Mouse (Mus musculus) lung, postnatal 25 days (tissue): ENCODE measurements around the gene Fam20b.

Source experiments
- DNase-seq: peaks from one replicate; pipeline ENCODE4 v3.0.0; 2022; ENCODE audit warnings: low spot score

The Fam20b gene

DNA sequence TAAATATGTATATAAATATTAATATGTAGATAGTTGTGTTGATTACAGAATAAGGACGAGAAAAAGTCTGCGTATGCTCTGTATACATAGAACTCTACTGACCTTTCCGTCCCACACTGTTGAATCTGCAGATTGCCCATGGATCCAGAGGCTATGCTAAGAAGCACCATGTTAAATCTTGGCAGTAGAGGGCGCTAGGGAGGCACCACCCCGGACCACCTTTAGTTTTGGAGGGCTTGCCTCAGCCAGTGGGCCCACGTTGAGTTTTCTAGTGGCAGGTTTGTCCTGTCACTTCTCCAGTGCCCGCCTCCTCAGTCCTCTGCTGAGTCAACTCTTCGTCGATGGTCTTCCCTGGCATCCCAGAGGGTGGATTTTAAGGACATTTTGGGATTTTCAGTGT lies 11.9 kb upstream of the Fam20b start:
- DNase-seq = no peak

DNA sequence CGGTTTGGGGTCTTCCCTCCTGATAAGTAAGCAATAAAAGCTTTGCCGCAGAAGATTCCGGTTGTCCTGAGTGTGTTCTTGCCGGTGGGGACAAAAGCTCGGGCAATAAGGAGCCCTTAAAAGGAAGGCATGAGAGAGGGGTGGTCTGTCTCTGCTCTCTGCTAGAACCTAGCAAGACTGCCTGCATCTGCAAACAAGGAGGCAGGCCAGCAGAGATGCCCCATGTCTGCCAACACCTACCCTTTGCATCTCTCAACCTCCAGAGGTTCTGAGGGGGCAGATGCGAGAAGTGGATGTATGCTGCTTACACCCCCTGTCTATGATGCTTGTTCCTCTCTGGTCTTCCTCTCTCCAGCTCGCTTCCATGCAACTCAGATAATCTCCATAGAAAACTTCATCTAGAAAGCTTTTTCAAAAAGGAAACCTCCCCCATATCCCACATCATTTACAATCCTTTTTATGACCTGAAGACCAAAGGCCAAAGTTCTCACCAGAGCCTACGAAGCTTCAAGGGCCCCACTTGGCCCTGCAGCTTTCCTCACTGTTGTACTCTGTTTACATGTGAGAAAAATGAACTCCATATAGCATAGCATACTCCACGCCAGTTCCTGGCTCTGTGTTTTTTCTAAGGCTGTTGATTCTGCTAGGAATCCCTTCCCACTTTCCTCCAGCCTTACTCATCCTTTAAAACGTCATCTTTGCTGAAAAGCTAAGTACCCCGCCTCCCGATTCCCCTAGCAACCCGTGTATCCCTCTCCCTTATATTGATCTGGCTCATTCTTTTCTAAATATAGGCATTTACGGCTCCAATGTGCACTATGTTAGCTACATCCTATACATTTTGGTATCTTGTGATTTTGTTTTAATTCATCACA lies 8.6 kb upstream of the Fam20b start:
- no peak for DNase-seq

DNA sequence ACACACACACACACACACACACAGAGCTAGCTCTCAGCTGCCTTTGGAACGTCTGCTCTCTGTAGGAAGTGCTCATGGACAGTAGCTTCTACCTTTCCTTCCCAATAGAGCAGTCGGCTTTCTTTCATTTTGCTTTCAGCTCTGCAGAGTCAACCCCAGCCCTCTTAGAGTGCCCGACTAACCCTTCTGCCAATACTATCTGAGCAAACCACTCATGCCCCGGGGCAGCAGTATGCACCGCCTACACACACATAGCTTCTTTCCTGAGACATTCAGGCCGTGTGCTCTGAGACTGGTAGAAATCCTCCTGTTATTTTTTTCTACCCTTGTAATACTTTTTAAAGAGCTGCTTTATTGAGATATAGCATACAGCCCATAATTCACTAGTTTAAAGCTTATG lies 3.2 kb upstream of the Fam20b start:
- no peak for DNase-seq

DNA sequence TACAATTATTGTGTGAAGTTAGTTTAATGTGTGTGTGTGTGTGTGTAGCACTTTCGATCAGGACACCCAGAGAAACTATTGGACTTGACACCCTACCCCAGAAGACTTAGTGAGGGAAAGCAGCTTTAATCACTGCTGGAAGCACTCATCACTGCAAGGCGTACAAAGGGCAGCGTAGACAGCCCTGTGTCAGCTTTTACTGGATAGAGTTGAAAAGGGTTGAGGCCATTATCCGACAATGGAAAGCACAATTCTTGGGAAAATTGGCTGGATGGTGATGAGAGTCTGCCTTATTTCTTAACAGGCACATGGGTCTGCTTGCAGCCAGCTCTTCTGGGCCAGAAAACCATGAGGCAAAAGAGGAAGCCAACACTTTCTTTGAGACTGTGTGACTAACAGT lies 1.2 kb upstream of the Fam20b start:
- no peak for DNase-seq

DNA sequence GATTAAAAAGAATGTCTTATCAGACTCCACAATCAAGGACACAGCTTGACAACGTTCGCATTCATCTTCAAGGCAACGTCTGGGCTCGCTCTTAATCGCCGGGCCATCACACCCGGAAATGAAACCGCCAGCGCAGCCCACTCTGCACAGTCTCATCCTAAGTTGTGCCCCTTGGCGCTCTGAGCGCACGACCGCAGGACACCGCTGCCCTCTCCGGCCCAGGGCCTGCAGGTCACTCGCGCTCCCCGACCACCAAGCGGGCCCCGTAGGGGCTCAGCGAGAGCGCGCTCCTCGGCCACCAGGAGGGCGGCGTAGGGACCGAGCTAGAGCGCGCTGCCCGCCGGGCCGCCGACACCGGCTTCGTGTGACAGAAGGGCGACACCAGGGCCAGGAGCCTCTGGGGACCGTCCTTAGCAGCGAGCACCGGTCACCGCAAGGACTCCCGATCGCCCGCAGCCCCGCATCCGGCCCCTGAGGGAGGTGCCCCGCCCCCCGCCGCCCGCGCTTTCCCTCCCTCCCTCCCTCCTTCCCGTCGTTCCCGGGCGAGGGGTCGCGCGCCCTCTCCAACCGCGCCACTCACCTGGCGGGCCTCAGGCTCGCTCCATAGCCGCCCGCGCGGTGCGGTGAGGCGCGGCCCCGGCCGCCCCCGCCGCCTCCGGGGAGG lies 468 bp downstream of the Fam20b start:
- peak; percentile 41 for DNase-seq

DNA sequence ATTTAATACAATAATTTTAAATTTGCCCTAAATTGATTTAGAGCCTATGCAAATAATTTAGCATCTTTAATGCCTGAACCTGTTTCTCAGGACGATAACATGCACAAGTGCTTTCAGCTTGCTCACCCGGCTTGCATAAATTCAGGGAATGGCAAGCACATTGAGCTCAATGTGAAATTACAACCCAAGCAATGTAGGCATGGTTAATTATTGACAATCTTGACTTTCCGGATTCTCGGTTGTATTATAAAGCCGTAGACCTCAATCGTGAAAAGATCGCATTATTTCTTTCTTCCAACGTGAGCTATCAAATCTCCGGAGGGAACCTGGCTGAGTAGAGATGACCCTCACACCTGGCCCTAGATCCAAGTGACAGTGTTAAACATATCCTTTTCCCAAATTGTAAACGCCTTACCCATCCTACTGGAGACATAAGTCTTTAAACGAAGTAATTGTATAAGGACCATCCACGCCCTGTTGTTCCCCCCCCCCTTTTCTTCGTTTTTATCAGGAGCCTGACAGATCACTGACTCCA lies 1.1 kb downstream of the Fam20b start:
- DNase-seq = peak; percentile 32

DNA sequence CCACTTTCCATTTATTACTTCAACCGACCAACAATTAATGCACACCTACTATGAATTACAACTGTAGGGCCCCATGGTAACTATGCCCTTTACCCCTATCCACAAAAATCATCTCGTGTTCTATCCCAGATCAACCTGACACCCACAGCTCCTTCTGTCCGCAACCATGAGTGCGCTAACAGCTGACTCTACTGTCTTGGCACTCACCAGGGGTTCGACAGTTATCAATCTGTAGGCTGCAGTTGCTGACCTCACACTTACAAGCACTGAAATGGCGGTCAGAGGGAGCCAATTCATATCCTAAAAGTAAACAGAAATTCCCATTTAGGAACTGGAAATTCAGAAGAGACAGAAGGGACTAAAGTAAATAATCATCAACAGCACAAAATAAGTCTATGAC lies 2.2 kb downstream of the Fam20b start:
- no peak for DNase-seq

DNA sequence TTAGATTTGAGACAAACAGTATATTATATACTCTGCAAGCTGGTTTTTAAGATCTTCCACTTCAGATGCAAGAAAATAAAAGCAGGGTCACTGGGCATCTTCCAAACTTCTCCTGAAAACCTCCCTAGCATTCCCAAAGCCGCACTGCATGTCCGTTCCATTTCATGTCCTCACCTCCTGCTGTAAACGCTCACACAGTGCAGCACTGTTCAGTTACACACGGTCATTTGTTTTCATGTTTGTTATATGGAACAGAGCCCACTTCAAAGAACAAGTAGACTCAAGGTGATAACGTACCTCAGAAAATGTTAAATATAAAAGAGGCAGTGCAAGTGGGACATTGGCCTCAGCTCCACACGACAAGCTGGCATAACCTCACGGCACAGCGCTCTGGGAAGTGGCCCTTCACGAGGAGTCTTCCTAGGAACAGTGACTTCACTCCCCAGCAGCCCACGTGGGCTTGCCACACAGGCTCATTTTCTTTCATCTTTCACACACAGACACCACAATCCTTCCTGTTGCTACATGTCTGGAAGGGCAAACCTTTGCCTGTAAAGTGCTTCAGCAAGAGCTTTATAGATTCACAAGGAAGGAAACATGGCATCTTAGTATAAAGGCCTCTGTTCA lies 8.3 kb downstream of the Fam20b start:
- no peak for DNase-seq

DNA sequence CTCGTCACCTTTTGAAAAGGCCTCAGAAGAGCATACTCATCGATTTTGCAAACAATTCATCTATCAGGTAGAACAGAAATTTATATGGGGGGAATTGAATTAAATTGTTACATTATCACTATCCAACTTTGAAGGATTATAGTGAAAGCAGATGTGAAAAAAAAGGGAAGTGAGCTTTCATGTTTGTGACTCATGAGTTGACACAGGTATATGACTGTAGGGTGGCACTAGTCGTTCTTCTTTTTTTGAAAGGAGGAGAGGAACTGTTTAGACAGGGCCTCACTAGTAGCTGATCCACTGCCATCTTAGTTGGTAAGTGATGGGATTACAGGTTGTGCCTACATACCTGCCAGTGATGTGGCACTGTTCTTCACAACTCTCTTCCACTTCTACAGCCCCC lies 10.2 kb downstream of the Fam20b start:
- DNase-seq = no peak

DNA sequence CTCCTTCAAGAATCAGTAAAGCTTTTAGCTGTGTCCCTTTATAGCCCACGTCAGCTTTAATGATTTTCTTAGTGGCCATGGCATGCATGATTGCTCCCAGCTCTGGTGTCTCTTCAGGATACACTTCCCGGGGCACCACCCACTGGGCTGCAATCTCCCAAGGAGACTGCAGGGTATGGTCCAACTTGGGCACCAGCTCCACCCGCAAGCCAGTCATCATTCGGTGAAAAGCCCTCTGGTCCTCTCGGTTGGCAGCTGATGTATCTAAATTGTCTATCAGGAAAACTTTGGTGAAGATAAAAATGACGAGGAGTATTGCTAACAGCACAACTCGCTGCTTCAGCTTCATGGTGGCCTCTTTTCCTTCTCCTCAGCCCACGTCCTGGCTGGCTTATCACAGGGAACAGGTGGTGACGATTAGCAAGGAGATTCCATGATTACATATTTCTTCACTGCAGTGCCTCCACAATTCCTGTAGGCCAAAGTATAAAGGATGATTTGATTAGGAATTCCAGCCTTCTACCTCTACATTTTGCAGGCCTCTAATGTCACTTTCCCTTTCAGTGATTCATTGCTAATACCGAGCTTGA lies 13.1 kb downstream of the Fam20b start:
- no peak for DNase-seq

DNA sequence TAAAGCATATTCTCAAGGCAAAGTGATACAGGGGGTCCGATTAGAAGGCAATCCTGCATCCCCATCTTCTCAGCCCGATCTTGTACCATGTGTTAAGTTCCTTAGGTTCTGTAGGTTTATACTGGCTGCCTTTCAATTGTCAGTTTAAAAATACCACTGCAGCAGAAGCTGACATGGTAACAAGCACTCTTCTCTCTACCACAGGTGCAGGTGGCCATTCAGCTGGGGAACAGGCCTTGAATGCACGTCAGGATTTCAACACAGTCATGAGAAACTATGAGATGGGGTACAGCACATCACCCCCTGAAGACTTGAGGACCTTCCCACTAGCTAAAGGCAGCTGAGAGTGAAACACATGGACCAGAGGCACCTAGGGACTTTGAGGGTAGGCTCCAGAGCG lies 15.4 kb downstream of the Fam20b start:
- DNase-seq = no peak

DNA sequence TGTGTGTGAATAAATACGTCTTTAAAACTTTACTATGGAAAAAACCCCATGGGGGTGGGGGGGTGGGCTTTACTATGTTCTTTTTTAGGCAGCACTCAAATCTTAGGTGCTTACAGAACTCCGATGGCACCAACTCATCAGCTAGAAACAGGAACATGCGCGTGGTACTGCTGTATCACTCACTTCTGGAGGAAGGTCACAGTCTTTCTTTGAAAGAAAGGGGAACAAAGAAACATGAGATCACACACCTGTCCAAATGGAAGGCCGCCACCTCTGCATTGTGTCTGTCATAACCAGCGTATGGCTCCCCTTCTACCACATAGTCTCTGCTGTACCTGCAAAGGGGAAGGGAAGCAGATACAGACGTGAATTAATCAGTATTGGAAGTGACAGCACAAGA lies 16.7 kb downstream of the Fam20b start:
- DNase-seq = no peak

DNA sequence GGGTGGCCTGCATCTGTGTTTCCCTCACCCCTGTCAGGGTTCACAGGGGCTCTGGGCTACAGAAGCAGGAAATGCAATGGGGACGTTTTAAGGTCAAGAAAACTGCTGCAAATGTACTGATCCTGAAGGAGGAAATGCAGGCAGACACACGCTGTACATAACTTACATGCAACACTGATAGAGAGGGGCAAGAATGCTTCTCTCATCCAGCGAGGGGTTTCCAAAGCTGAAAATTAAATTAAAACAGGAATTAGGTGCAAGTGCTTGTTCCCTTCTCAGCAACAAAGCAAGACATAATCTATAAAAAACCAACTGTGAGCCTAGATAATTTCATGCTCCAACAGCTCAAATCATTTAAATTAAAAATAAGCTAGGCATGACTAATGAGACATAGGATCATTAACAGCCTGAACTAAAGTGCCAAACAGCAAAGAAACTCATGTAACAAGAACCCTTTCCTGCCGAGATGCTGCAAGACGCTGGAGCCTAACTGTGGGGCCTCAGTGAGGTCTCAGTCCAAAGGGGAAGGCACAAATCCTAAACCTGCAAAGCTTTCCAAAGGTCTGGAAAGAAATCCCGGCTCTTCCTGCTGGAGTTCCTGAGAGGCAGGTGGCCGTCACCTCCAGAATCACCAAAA lies 32.7 kb downstream of the Fam20b start:
- no peak for DNase-seq

DNA sequence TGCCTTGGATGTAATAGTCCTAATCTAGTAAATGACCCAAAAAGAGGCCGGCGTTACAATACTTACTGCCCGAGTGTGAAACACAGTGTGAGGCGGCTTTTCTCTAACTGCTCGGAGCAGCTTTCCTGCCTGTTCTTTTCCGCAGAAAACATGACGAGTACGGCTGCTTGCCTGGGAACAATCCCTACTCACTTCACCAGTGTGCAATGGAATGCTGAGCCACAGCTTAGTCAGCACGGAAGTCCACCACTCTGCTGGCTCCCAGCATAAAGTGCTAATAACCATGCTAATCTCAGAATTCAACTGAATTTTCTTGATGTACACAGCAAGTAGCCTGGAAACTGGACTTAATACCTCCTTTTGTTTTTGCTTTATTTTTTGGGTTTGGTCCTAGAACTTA lies 39.3 kb downstream of the Fam20b start:
- no peak for DNase-seq

DNA sequence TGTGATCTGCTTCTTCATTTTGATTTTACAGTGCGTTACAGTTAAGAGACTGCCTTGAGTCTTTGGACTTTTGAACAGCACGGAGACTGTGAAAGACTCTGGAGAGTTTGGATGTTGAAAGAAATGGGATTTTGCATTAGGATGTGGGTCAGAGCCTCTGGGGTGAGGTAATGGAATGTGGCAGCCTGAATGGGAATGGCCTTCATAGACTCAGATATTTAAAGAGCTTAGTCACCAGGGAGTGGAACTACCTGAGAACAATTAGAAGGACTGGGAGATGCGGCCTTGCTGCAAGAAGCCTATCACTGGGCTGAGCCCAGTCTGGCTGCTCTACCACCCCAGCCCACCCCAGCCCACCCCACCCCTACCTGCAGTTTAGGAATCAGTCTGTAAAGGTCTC lies 41.7 kb downstream of the Fam20b start:
- no peak for DNase-seq

DNA sequence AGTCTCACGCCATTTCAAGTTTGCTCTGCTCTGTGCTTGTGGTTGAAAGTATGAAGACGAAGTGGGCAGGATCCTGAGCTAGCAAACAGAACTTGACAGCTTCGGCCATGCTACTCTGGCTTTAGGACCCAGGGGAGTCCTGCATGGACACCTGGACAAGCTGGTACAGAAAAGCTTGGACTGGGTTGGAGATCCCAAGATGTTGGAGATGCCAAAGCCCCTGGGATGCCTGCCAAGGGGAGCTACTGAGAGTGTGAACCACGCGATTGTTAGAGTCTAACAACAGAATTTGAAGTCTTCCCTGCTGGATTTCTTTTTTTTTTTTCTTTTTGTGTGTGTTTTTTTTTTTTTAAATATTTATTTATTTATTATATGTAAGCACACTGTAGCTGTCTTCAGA lies 42.3 kb downstream of the Fam20b start:
- no peak for DNase-seq

DNA sequence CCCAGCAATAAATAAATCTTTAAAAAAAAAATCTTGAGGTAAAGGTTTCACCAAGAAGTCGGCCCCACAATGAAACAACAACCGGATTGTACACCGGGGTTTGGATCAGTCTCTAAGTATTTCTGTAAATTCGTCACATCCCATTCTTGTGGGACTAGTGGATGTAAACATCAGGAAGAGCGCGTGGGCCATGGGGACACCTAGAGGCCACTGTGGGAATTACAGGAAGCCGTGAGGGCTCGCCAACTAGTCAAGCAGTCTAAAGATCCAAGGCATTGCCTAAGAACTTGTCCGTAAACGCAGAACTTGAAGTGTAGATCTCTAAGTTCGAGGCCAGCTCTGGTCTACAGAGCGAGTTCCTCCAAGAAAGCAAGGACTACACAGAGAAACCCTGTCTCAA lies 42.7 kb downstream of the Fam20b start:
- peak; percentile 63 for DNase-seq

DNA sequence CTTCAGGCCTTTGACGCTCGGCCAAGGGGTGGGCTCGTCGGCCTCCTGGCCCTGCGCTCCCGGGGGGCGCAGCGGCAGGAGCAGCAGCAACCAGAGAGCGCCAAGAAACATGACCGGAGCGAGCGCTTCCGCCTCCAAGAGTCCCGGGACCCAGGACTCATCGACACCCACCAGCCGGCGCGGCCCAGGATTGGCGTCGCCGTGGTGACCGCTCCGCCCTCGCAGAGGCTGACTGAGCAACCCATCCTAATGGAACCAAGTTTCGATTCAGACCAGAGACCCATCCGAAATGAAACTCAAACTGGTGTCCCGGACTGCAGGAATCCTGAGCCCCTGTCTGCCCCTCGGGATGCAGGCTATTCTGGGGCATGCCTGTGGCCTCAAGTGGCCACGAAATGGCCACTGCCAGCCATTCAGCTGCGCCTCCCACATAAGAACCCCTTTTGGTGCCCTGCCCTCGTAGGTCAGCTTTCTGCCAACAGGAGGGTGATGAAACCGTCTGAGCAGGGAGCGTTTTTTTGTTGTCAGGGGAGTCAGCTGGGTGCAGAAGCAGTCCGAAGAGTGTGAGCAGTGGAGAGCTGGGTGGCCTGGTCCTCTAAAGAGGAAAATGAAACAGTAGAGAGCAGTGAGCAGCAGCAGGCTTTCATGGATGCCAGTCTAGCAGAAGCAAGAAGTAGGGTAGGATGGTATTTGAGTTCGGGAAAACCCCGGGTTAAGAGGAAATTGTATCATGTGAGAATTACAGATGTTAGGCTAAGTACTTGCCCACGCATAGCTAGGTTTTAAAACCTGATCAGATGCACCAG lies 44.5 kb downstream of the Fam20b start, which contains the start of gene Tor3a:
Gene Tor3a, minus strand, starts transcription at position 162 of the 806 bp plus-strand sequence.
- DNase-seq = peak; percentile 85

DNA sequence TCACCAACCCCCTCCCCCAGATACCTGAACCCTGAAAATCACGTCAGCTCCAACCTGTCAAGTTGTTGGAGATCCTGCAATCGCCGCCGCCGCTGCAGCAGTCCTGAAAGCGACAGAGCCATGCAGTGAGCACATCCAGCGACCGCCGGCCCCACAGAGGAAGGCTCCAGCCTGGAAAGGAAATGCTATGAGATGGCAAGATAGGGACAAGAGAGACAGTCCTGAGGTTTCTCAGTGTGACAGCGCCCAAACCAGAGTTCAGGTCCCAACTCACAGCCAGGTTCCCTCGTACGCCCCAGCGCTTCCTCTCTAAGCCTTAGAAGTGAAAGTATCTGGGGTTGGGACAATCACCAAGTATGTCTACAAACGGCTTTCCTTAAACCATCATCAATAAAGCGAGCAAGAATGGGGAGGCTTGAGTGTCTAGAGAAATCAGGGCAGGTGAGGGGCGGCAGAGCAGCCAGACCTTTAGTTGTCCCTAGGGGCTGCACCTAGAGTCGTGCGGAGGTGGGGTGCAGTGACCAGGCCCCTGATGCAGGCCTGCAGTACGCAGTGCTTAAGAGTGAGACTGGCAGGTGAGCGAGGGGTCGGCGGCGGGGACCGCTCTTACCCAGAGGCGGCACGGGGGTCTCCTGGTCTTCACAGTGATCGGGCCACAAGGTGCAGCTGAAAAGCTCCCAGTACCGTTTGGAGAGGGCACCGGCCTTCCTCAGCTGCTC lies 45.3 kb downstream of the Fam20b start:
- peak; percentile 33 for DNase-seq

DNA sequence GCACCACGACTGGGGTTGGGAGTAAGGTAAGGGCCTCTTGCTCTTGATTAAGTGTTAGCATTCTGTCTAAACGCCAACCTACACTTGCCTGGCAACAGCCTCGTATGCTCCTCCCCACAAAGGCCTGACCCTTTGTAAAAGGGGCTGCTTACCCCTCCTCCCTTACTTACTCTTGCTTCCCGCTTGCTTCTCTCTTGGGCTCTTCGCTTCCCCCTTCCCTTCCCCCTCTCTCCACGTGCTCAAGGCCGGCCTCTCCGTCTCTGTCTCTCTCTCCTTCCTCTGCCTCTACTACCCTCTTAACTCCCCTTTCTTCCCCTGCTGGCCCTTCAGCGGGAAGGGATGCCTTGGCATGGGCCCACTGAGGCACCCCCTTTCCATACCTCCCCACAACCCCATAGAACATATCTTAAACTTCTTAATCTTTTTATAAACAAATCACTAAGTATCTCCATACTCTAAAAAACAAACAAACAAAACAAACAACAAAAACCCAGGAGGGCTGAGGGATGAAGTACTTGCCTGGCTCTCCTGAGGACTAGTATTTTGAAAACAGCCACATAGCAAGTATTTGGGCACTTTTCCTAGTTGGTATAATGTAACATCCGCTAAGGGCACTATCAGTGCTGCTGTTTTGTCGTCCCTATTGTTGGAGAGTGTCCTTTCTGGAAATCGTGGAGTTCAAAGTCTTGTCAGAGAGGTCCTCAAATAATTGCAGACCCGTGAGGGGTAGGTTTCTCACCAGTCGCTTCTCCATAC lies 46.0 kb downstream of the Fam20b start:
- DNase-seq = peak; percentile 38
